Mouse (Mus musculus): ENCODE measurements at regions not wholly inside any gene's neighbourhood (a gene's known extent, or its start where the extent isn't known, plus 50 kb on each side); places are given as distances from the start of the nearest gene placed in this dataset.

DNA sequence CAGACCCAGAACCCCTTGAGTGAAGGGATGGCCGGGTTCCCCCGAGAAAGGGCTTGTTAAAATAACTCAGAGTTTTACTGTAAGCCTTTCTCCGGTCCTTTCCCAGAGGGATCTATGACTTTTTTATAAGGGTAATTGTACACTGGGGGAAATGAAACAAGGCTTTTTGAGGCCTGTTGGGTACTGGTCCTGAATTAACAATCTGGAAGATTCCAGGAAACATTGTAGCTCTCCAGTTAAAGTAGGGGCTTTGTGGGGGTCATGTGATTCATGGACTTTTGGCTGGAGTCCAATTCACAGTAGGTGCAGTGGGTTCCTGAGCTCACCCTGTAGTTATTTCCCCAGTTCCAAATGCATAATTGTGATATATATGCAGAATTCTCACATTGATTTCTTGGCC, 77.1 kb upstream of the Fndc3a start:
- TF ChIP-seq CTCF (IDR thresholded peaks at IDR 0.05; ENCODE audit: low read depth, low read length), result no peak
- no peak for TF ChIP-seq POLR2A (IDR thresholded peaks at IDR 0.05; ENCODE audit: extremely low read depth, insufficient read depth, low read length)
